Mouse (Mus musculus): ENCODE measurements around the gene Pex6.

Pex6 gene

GRCm38 (mm10) chr17:46710959-46711597, at the start of gene Pex6:
TSS of gene Pex6 (plus strand) at chr17:46711463.
- ChIA-PET POLR2A (interaction anchor here in 3 of 4 experiments (0.7 to 1.3 kb wide), 3 partner anchors 42 to 179 kb away, joined by 3 to 5 read pairs (median 4); partner anchors contain the start of gene Tbcc (in 2 of the 3)), CTCF (interaction anchor here in 2 of 4 experiments (0.6 to 1.0 kb wide), 4 partner anchors 14 to 74 kb away, joined by 3 to 4 read pairs (median 3); no protein-coding TSS in a partner anchor)

DNA sequence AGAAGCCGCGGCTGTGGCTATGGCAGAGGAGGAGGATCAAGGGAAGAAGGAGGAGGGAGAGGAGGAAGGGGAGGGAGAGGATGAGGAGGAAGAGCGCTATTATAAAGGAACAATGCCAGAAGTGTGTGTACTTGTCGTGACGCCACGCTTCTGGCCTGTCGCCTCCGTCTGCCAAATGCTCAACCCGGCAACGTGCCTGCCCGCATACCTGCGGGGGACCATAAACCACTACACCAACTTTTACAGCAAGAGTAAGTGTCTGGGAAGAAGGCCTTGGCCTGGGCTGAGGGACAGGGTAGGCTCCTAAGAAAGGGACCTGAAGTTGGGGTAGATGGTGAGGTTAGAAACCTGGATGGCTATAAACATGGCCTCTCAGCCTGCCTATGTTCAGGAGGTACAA, 49.3 kb upstream of the Pex6 start:
- ChIA-PET POLR2A (interaction anchor here in 3 of 4 experiments (0.6 to 2.4 kb wide), 4 partner anchors 9 to 120 kb away, joined by 3 to 12 read pairs (median 4); partner anchors contain the start of genes Cul7 (in 1 of the 3), Ppp2r5d (in 1 of the 3) and Rpl7l1 (in 1 of the 3)), CTCF (interaction anchor here in 1 of 4 experiments (0.7 kb wide), 1 partner anchor 205 kb away, joined by 3 read pairs; no protein-coding TSS in a partner anchor)

DNA sequence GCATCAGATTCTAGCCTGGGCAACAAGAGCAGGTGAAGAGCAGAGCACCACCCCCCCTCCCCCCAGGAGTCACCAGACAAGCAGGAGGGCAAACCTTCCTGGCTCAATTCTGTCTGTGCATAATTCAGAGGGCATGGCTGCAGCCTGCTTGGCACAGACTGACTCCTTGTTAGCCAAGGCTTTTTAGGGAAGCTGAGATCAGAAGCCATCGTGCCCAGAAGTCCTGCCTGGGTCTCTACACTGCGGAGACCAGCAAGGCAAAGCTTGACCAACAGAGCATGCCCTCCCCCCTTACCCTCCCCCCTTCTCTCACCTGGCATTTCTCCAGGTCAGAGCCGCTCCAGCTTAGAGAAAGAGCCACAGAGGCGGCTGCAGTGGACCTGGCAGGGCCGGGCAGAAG, 48.5 kb upstream of the Pex6 start:
- ChIA-PET CTCF (interaction anchor here in 2 of 4 experiments (0.6 kb wide), 3 partner anchors 34 to 291 kb away, joined by 3 to 10 read pairs (median 6); partner anchors contain the start of gene Ptk7 (in 1 of the 2)), POLR2A (interaction anchor here in 2 of 4 experiments (0.6 to 2.4 kb wide), 7 partner anchors 10 to 178 kb away, joined by 3 to 12 read pairs (median 3); partner anchors contain the start of genes Cul7 (in 1 of the 2) and Ppp2r5d (in 1 of the 2))

DNA sequence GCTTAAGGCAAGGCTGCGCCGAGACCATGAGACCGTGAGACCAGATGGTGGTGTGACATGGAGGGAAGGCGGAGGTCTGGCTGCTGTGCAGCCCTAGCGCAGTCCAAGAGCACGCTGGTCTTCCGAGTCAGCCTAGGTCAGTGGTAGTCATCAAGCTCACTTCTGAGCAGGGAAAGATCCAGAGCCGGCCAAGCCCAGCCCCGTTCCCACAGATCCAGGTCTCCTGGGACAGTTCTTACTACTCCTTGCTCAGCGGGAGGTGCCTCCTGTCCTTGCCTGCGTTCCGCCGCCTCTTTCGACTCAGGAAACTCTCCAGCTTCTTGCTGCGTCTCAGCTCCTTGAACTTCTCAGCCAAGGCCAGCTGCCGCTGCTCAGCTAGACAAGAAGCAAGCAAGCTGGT, 43.6 kb upstream of the Pex6 start:
- ChIA-PET CTCF (interaction anchor here (0.5 to 1.6 kb wide), 7 partner anchors 20 to 1765 kb away, joined by 3 to 5 read pairs (median 3); partner anchors contain the start of gene Apobec2 (in 1 of the 4)), POLR2A (interaction anchor here in 3 of 4 experiments (0.9 to 10.4 kb wide), 21 partner anchors 8 to 147 kb away, joined by 3 to 84 read pairs (median 4); partner anchors contain the start of genes Klhdc3 (in 2 of the 3), Mea1 (in 2 of the 3), Cul7 (in 1 of the 3) and Ppp2r5d (in 1 of the 3))

DNA sequence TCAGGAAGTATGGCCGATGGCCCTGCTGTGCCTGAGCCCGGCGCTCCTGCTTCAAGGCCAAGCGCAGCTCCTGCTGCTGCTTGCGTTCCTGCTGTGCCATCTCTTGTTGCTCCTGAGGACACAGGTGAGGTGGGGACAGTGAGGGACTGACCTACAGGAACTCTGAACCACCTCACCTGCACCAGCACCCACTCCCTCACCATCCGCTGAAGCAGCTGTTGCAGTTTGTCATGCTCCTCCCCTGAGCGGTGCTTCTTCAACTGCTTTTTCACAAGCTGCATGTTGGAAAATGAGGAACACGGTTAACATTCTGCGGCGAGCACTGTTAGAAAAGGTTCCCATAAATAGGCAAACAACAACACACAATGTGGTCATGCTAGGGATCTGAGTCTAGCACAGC, 41.4 kb upstream of the Pex6 start:
- POLR2A ChIA-PET: interaction anchor here in 3 of 4 experiments (0.6 to 10.4 kb wide), 8 partner anchors 9 to 117 kb away, joined by 3 to 84 read pairs (median 9); partner anchors contain the start of genes Klhdc3 (in 2 of the 3), Mea1 (in 2 of the 3) and 2310039H08Rik (in 1 of the 3)

GRCm38 (mm10) chr17:46673850-46674529, 37.3 kb upstream of the Pex6 start, which contains the start of gene Rrp36:
TSS of gene Rrp36 (minus strand) at chr17:46674352.
- POLR2A ChIA-PET: interaction anchor here in 3 of 4 experiments (0.6 to 10.4 kb wide), 43 partner anchors 8 to 846 kb away, joined by 3 to 84 read pairs (median 4); partner anchors contain the start of genes Cnpy3 (in 2 of the 3), Cul7 (in 2 of the 3), Ppp2r5d (in 2 of the 3) and Klc4 (in 1 of the 3)
- CTCF ChIA-PET: interaction anchor here in 3 of 4 experiments (0.5 to 1.5 kb wide), 9 partner anchors 9 to 234 kb away, joined by 3 to 5 read pairs (median 3); partner anchors contain the start of gene Ppp2r5d (in 1 of the 3)

More for the DNA sequence above, 41.4 kb upstream of the Pex6 start:
- CTCF ChIA-PET: interaction anchor here in 3 of 4 experiments (0.6 to 1.9 kb wide), 5 partner anchors 13 to 298 kb away, joined by 3 to 6 read pairs (median 3); no protein-coding TSS in a partner anchor

- CTCF ChIA-PET: interaction anchor here in 2 of 4 experiments (0.6 to 1.5 kb wide), 6 partner anchors 8 to 126 kb away, joined by 3 to 5 read pairs (median 4); no protein-coding TSS in a partner anchor
Measured at GRCm38 (mm10) chr17:46674530-46675283, 36.6 kb upstream of the Pex6 start.

GRCm38 (mm10) chr17:46678416-46678815, 32.8 kb upstream of the Pex6 start, which contains the start of gene Mea1:
TSS of gene Mea1 (plus strand) at chr17:46678793.
- CTCF ChIA-PET: interaction anchor here in 3 of 4 experiments (0.6 to 1.0 kb wide), 11 partner anchors 9 to 906 kb away, joined by 3 to 8 read pairs (median 4); partner anchors contain the start of genes Polr1c (in 1 of the 3), Ppp2r5d (in 1 of the 3) and Yipf3 (in 1 of the 3)
- POLR2A ChIA-PET: interaction anchor here (0.6 to 11.8 kb wide), 25 partner anchors 10 to 1299 kb away, joined by 3 to 197 read pairs (median 4); partner anchors contain the start of genes Ppp2r5d (in 2 of the 4), Ptk7 (in 1 of the 4) and Tbcc (in 1 of the 4)

More at GRCm38 (mm10) chr17:46674530-46675283, 36.6 kb upstream of the Pex6 start:
- POLR2A ChIA-PET: interaction anchor here in 3 of 4 experiments (0.6 to 3.0 kb wide), 39 partner anchors 8 to 846 kb away, joined by 3 to 26 read pairs (median 4); partner anchors contain the start of genes Cnpy3 (in 2 of the 3), Cul7 (in 2 of the 3), Ppp2r5d (in 2 of the 3) and Klc4 (in 1 of the 3)

DNA sequence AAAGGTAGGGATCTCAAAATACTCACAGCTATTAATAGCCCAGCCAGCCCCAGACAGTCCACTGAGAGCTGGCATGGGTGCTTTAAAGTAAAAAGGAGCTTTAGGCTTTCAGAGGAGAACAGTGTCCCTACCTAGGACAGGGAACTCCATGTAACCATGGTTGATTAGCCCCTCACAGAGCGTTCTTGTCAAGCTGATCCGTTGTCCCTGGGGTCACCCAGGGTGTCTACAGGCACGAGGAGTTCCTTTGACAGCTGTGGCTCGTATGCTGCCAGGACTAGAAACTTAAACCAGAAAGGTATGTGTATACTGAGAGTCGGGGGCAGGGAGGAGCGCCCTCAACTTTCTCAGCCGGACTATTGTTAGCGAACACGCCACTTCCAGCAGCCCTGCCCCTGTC, 32.4 kb upstream of the Pex6 start:
- POLR2A ChIA-PET: interaction anchor here (0.6 to 11.8 kb wide), 23 partner anchors 10 to 1298 kb away, joined by 3 to 197 read pairs (median 4); partner anchors contain the start of genes Ppp2r5d (in 2 of the 4), Ptk7 (in 1 of the 4) and Tbcc (in 1 of the 4)
- CTCF ChIA-PET: interaction anchor here in 3 of 4 experiments (0.5 to 1.0 kb wide), 10 partner anchors 10 to 292 kb away, joined by 3 to 7 read pairs (median 4); partner anchors contain the start of gene Ppp2r5d (in 1 of the 3)

GRCm38 (mm10) chr17:46679843-46680759, 31.2 kb upstream of the Pex6 start:
- ChIA-PET POLR2A (interaction anchor here in 3 of 4 experiments (0.6 to 11.8 kb wide), 42 partner anchors 9 to 1107 kb away, joined by 3 to 197 read pairs (median 4); partner anchors contain the start of genes Ppp2r5d (in 3 of the 3), Ptk7 (in 2 of the 3), Cnpy3 (in 1 of the 3) and Hsp90ab1 (in 1 of the 3)), CTCF (interaction anchor here in 2 of 4 experiments (0.5 to 1.1 kb wide), 11 partner anchors 15 to 922 kb away, joined by 3 to 18 read pairs (median 4); partner anchors contain the start of genes Klc4 (in 1 of the 2) and Mrpl2 (in 1 of the 2))

GRCm38 (mm10) chr17:46680760-46681373, 30.4 kb upstream of the Pex6 start, which contains the start of gene Klhdc3:
TSS of gene Klhdc3 (minus strand) at chr17:46680914.
- POLR2A ChIA-PET: interaction anchor here in 3 of 4 experiments (0.6 to 11.8 kb wide), 37 partner anchors 10 to 1108 kb away, joined by 3 to 197 read pairs (median 4); partner anchors contain the start of genes Ppp2r5d (in 3 of the 3), Cnpy3 (in 1 of the 3), Hsp90ab1 (in 1 of the 3) and Klc4 (in 1 of the 3)
- CTCF ChIA-PET: interaction anchor here in 2 of 4 experiments (0.6 to 1.1 kb wide), 10 partner anchors 14 to 921 kb away, joined by 3 to 18 read pairs (median 4); partner anchors contain the start of genes Klc4 (in 1 of the 2) and Mrpl2 (in 1 of the 2)

GRCm38 (mm10) chr17:46681466-46682118, 29.7 kb upstream of the Pex6 start:
- CTCF ChIA-PET: interaction anchor here in 1 of 4 experiments (0.6 kb wide), 1 partner anchor 207 kb away, joined by 3 read pairs; no protein-coding TSS in a partner anchor
- POLR2A ChIA-PET: interaction anchor here in 3 of 4 experiments (1.0 to 11.8 kb wide), 12 partner anchors 11 to 328 kb away, joined by 3 to 197 read pairs (median 5); partner anchors contain the start of gene Ppp2r5d (in 3 of the 3)

GRCm38 (mm10) chr17:46682654-46683389, 28.4 kb upstream of the Pex6 start:
- POLR2A ChIA-PET: interaction anchor here in 3 of 4 experiments (0.5 to 11.8 kb wide), 41 partner anchors 8 to 1105 kb away, joined by 3 to 197 read pairs (median 4); partner anchors contain the start of genes Ppp2r5d (in 3 of the 3), Ptk7 (in 2 of the 3), Rrp36 (in 2 of the 3) and 2310039H08Rik (in 1 of the 3)

More at GRCm38 (mm10) chr17:46682654-46683389, 28.4 kb upstream of the Pex6 start:
- CTCF ChIA-PET: interaction anchor here (0.6 to 1.9 kb wide), 10 partner anchors 9 to 1110 kb away, joined by 3 to 7 read pairs (median 4); partner anchors contain the start of genes Ppp2r5d (in 2 of the 4) and Rrp36 (in 1 of the 4)

All from embryonic stem cell, embryonic (primary cell).